Mouse (Mus musculus) megakaryocyte, embryonic 14.5 days (primary cell): ENCODE data around the gene Slc25a23.

ENCODE experiments used
- FLI1 ChIP-seq: IDR thresholded peaks from 2 replicates; pipeline ENCODE4 v1.6.1; 2012; ENCODE audit warnings: low read length, inconsistent platforms, mixed read lengths
- GATA1 ChIP-seq: IDR thresholded peaks from 3 replicates; pipeline ENCODE4 v1.6.1; 2012; ENCODE audit warnings: mixed read lengths, low read length, inconsistent platforms, borderline replicate concordance

DNA sequence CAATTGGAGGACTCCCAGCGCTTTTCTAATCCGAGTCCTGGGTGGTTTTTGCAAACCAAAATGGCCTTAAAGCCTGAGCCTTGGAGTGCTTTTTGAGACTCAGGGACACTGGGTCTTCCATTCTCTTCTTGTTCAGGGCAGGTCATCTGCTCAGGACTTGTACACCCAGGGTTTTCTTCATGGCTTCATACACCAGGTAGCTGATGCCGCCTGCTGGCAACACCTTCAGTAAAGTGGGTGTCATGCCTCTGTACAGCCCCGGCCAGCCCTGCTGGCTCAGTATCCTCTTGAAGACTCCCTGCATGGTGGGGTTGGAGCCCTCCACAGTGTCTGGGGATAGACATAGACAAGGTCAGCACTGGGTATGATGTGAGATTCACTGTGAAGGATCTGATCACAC, 26.8 kb downstream of the Slc25a23 start:
- no peak for TF ChIP-seq GATA1
- TF ChIP-seq FLI1, result no peak
